Mouse (Mus musculus) embryo, embryonic 11 days (tissue): ENCODE data around the gene Gm525.
A peak's percentile ranks its signal among the peaks of the same experiment; 100 is the strongest.
"Not testable (repeated sequence)": the region's sequence is repeated elsewhere in the genome, so short reads cannot be mapped to it uniquely, and the experiment has no call there.

ENCODE experiments used
- DNase-seq: peaks from one replicate; pipeline ENCODE4 v3.0.0-alpha.2; 2015

The Gm525 gene

GRCm38 (mm10) chr11:89073541-89073940 lies at the start of gene Gm525:
TSS of gene Gm525 (plus strand) at chr11:89073841.
- DNase-seq: no peak

- peak; percentile 38 for DNase-seq
These were observed 49.3 kb upstream of the Gm525 start for GRCm38 (mm10) chr11:89024181-89024881.

GRCm38 (mm10) chr11:89025603-89026002 lies 48.0 kb upstream of the Gm525 start:
- no peak for DNase-seq

GRCm38 (mm10) chr11:89026117-89026516 lies 47.5 kb upstream of the Gm525 start:
- no peak for DNase-seq

- no peak for DNase-seq
These were observed 45.7 kb upstream of the Gm525 start for GRCm38 (mm10) chr11:89027955-89028361.

- DNase-seq: no peak
These were observed 44.7 kb upstream of the Gm525 start for GRCm38 (mm10) chr11:89028871-89029405.

- no peak for DNase-seq
These were observed 43.1 kb upstream of the Gm525 start for GRCm38 (mm10) chr11:89030552-89030951.

- no peak for DNase-seq
These were observed 42.5 kb upstream of the Gm525 start for GRCm38 (mm10) chr11:89031189-89031588.

- DNase-seq: no peak
These were observed 39.0 kb upstream of the Gm525 start for GRCm38 (mm10) chr11:89034592-89034991.

- DNase-seq: no peak
These were observed 38.1 kb upstream of the Gm525 start for GRCm38 (mm10) chr11:89035552-89035951.

GRCm38 (mm10) chr11:89038496-89038895 lies 35.1 kb upstream of the Gm525 start:
- no peak for DNase-seq

- DNase-seq: peak; percentile 69
These were observed 34.3 kb upstream of the Gm525 start for GRCm38 (mm10) chr11:89039325-89039724.

- DNase-seq: not testable (repeated sequence)
These were observed 32.6 kb upstream of the Gm525 start for GRCm38 (mm10) chr11:89041073-89041472.

- DNase-seq: no peak
These were observed 30.6 kb upstream of the Gm525 start for GRCm38 (mm10) chr11:89043046-89043445.

- DNase-seq: not testable (repeated sequence)
These were observed 28.1 kb upstream of the Gm525 start for GRCm38 (mm10) chr11:89045501-89045900.

GRCm38 (mm10) chr11:89046021-89046420 lies 27.6 kb upstream of the Gm525 start:
- DNase-seq: no peak

GRCm38 (mm10) chr11:89051767-89052166 lies 21.9 kb upstream of the Gm525 start:
- DNase-seq: no peak

- no peak for DNase-seq
These were observed 17.5 kb upstream of the Gm525 start for GRCm38 (mm10) chr11:89055931-89056690.

- DNase-seq: peak; percentile 31
These were observed 14.9 kb upstream of the Gm525 start for GRCm38 (mm10) chr11:89058515-89059270.

GRCm38 (mm10) chr11:89059919-89060422 lies 13.7 kb upstream of the Gm525 start:
- DNase-seq: peak; percentile 57

- DNase-seq: peak; percentile 95
These were observed 13.1 kb upstream of the Gm525 start for GRCm38 (mm10) chr11:89060423-89061089.

GRCm38 (mm10) chr11:89061362-89061761 lies 12.3 kb upstream of the Gm525 start:
- DNase-seq: no peak
